Mouse (Mus musculus): ENCODE results near the gene A630089N07Rik.
"Not testable (repeated sequence)": the region's sequence is repeated elsewhere in the genome, so short reads cannot be mapped to it uniquely, and the experiment has no call there.

DNA sequence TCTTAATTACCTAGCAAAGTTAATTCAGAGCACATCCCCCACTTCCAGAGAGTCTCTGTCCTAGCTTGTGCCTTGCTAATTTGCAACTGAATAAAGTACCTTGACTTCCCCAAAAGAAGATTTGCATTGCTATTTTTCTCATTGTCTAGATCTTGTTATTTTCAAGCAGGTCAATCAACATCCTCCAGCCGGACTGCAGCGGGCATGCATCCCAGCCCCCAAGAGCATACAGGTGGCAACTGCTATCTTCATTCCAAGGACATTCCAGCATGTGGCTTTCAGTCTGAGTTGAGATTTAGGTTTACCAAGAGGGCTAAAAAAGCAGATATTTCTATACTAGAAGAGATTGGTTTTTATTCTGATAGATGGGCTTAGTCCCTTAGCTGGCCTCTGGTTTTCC lies 47.3 kb downstream of the A630089N07Rik start:
- TF ChIP-seq CTCF, EP300 (IDR thresholded peaks at IDR 0.05; ENCODE audit: low read depth): not testable (repeated sequence)
